Mouse (Mus musculus) fat pad, adult 2 months (tissue): ENCODE data around the gene Fam71f2.

Experiments
- DNase-seq: peaks from one replicate; pipeline ENCODE4 v3.0.0-alpha.2; 2011; ENCODE audit warnings: low read depth, low spot score; ENCODE audit errors: extremely low read depth

The Fam71f2 gene

GRCm38 (mm10) chr6:29276746-29277145 is 2.6 kb upstream of the Fam71f2 start:
- DNase-seq: no peak

DNA sequence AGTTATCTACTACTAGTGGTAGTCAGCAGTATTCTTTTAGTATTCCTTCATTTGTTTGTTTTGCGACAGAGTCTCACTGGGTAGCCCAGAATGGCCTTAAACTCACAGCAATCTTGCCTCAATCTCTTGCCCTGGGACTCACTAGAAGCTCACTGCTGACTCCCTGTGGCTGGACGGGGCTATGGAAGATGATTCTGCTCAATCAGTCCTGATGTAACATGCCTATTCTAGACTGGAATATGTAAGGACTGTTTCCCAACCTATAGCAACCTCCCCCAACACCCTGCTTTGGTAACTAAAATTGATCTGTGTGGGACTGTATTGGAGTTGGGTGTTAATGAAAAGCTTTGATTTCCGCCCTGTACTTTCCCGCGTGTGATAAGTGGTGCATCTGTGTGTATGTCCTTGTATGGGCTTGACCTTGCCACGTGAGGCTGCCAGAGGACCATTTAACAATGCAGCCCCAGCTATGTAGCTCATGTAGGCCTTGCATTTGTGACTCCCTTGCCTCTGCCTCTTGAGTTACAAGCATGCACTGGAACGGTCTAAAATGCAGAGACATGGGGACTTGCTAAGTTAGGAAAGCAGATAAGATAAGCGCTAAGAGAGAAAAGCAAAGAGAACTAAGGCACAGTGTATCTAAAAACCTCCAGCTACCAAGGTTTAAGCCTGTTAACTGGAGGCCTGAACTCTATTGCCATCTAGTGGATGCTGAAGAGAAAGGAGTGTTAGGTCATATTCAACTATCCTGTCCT is 703 bp upstream of the Fam71f2 start:
- no peak for DNase-seq

DNA sequence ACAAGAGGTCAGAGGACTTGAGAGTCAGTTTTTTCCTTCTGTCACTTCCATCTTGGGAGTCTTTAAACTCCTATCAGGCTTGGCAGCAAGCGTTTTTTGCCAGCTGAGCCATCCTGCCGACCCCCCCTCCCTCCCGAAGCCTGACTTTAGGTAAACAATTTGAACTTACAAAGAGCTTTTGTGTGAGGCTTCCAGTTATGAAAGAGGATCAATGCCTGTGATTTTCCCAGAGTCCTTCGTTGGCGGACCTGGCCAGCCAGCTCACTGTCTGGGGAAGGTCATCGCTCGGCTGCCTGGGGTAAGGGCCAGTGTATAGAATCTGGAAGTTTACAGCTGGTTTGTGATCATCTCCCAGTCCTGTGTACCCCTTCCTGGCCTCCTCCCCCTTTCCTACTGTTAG is 1.3 kb downstream of the Fam71f2 start:
- no peak for DNase-seq

GRCm38 (mm10) chr6:29286870-29287269 is 7.5 kb downstream of the Fam71f2 start:
- DNase-seq: no peak

DNA sequence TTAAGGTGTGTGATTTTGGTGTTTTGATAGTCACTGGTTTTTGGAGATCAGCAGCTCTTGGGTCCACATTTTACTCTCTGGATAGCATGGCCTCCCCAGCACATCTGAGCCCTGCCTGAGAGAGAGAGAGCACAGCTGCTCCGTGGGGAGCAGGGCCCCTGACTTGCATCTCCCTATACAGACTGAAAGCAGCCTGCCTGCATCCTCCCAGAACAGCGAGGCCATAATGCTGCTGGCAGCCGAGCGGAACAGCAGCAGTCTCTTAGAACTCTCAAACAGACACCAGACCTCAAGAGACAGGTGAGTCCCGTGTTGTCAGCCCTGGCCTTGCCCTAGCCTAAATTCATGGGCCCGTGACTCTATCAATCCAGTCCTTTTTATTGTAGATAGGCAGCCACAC is 8.1 kb downstream of the Fam71f2 start:
- DNase-seq: no peak

- no peak for DNase-seq
Measured at GRCm38 (mm10) chr6:29287944-29288343, 8.6 kb downstream of the Fam71f2 start.

- DNase-seq: no peak
Measured at GRCm38 (mm10) chr6:29288651-29289050, 9.3 kb downstream of the Fam71f2 start.

GRCm38 (mm10) chr6:29299112-29299511 is 19.7 kb downstream of the Fam71f2 start:
- DNase-seq: no peak

DNA sequence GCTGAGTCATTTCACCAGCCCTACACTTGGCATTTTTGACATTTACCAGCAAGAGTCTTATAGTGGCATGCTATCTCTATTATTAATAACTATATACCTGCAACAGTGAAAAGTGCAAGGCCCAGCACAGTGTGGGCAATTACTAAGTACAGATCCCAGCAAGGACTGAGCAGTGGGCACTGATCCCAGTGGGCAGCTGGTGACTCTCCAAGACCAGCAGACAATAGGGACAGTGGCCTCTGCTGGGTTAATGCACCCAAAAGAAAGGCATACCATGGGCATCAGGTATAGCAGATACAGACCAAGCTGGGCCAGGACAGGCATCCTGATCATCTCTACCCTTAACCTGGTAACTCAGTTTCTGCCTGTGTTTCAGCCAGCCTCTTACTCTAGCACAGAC is 23.9 kb downstream of the Fam71f2 start:
- no peak for DNase-seq

DNA sequence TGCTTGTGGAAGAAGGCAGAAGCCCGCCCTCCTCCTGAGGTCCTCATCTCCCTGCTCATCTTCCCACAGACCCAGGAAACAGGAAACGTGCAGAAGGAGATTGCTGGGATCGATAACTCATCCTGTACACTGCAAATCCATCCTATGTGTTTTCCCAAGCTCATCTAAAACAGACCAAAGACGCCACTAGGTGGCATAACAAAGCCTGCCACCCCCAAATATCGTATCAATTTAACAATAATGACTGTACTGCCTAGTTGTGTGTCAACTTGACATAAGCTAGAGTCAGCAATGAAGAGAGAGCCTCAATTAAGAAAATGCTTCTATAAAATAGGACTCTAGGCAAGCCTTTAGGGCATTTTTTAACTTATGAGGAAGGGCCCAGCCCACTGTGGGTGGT is 24.3 kb downstream of the Fam71f2 start:
- no peak for DNase-seq

DNA sequence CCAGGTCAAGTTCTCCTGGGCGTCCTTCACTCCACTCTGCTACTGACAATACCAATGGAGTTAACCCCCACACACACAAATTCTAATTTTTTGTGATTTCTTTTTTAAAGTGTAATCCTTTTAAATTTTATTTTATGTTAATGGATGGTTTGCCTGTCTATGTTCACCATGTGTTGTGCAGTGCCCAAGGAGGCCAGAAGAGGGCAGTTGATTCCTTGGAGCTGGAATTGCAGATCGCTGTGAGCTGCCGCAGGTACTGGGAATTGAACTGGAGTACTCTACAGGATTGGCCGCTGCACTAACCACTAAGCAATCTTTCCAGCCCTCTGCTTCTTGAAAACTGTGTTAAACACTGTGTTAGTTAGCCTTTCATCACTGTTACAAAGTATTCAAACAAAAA is 26.1 kb downstream of the Fam71f2 start:
- no peak for DNase-seq

DNA sequence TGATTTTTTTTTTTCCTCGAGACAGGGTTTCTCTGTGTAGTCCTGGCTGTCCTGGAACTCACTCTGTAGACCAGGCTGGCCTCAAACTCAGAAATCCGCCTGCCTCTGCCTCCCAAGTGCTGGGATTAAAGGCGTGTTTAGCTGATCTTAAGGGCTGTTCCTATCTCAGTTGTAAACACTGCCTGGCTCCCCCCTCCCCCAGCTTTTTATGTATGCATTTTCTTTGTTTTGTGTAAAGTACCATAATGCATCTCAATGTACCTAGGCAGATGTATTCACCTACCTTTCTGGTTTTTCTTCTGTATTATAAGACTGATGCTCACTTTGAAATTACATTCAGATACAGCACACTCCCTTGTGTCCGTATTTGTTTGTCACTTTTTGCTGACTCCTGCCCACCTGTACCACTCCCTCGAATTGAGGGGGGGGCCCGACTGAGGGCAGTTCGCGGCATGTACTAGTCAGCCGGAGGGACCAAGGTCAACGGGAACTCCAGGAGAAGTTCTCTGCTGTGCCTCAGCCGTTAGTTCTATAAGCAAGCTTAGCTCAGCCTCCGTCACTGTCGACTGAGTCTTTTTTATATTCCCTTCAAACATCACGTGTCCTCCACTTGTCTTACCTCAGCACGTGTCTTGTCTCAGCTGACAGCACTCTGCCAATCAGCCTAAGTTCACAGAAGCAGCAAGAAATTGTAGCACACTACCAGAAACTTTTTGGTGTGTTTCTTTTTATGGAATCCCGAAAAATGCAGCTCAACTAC is 29.6 kb downstream of the Fam71f2 start:
- DNase-seq: no peak

GRCm38 (mm10) chr6:29313690-29314202 is 34.4 kb downstream of the Fam71f2 start:
- no peak for DNase-seq

DNA sequence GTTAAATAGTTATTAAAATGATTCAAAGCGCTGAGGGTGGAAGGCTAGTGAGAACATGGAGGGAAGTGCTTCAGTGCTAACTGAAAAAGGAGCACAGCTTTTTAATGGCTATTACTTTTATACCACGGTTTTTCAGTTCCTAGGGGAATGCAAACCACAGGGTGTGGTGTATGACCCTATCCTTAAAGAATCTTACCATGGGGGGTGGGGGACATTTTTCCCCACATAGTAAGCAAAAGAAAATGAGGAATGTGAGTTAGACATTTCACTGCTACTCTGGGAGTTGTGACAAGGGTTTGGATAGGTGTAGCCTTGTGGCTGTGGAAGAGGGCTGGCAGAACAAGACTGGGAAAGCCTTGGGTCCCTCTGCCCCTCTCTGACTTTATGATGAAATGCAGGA is 37.9 kb downstream of the Fam71f2 start:
- DNase-seq: no peak

DNA sequence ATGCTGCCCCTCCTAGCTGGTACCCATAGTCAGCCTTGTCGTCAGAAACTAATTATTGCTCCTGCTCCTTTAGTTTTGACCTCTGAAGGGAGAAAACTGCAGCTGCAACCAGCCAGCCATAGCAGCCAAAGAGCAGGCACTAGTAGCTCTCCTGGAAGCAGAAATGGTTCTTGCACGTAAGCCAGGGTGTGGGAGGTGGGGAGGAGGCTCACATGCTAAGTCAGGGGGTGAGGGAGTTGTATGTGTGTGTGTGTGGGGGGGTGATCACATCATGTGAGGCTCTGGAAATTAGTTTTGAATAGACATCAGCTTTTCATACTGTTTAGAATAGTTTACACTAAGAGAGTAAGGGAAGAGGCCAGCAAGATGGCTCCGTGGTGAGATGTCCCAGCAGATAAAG is 38.5 kb downstream of the Fam71f2 start:
- DNase-seq: no peak

- DNase-seq: no peak
Measured at GRCm38 (mm10) chr6:29318879-29319278, 39.5 kb downstream of the Fam71f2 start, which contains the start of gene Fam71f1. Fam71f1 (plus strand) TSS chr6:29319140.

- no peak for DNase-seq
Measured at GRCm38 (mm10) chr6:29321586-29321985, 42.2 kb downstream of the Fam71f2 start.

DNA sequence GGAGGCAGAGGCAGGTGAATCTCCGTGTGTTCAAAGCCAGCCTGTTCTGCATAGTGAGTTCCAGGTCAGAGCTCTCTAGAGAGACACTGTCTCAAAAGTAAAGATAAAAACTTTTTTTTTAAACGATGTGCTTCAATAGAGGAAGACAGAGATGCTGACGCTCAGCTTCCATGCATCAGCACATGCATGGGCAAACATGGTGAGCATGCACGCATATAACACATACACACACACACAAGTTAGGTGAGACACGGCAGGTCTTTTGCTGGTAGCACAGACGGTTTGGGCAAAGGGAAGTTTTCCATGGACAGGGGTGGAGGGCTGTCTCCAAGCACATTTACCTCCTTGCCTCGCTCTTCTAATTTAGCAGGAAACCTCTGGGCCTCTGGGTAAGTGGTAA is 42.8 kb downstream of the Fam71f2 start:
- DNase-seq: no peak

GRCm38 (mm10) chr6:29322735-29323134 is 43.3 kb downstream of the Fam71f2 start:
- DNase-seq: no peak

- DNase-seq: no peak
Measured at GRCm38 (mm10) chr6:29326961-29327360, 47.6 kb downstream of the Fam71f2 start.

- no peak for DNase-seq
Measured at GRCm38 (mm10) chr6:29329514-29329913, 50.1 kb downstream of the Fam71f2 start.
